Mouse (Mus musculus): ENCODE measurements at regions not wholly inside any gene's neighbourhood (a gene's known extent, or its start where the extent isn't known, plus 50 kb on each side); places are given as distances from the start of the nearest gene placed in this dataset.
A peak's percentile ranks its signal among the peaks of the same experiment; 100 is the strongest.

DNA sequence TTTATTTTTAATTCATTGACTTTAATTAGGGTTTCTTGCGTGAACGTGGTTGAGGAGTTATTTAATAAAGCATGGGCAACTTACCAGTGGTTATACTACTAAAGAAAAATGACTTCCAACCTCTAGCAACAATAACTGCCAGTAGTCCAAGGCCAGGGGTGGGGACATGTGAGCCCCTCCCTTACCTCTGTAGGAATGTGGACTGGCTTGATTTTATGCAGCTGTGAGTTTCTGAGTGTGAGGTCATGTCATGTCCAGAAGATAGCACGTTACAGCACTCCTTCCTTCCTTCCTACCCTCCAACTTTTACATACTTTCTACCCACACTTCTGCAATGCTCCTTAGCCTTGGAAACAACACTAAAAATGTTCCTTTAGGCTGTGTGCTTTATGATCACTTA, 63.6 kb upstream of the Cd93 start:
- no peak overlapping the region for H3K4me2 ChIP-seq (ENCODE audit: low read depth, low read length)
- WGBS: 75% methylated on average over 3 of the region's 3 CpGs
- no peaks in the 10 kb centered on the region for H3K9me3 ChIP-seq (replicated peaks; ENCODE audit: control insufficient read depth, low read length)
- no peaks in the 10 kb centered on the region for H3K36me3 ChIP-seq (ENCODE audit: control insufficient read depth, insufficient read depth)
- peak overlapping the region; percentile 1; the same call in 1 of the 2 replicates for H3K27ac ChIP-seq (ENCODE audit: low read length)
- H3K4me3 ChIP-seq (ENCODE audit: low read length): no peak overlapping the region
- peaks cover 14% of the 10 kb centered on the region for H3K4me1 ChIP-seq (ENCODE audit: control insufficient read depth, insufficient read depth, low read length)
- H3K27me3 ChIP-seq (ENCODE audit: control insufficient read depth, insufficient read depth, low read length): no peaks in the 10 kb centered on the region
- no peak for ATAC-seq (replicated peaks; ENCODE audit: extremely low read depth, insufficient read depth, low FRiP score)
- H3K9ac ChIP-seq (ENCODE audit: low read length): no peak overlapping the region

DNA sequence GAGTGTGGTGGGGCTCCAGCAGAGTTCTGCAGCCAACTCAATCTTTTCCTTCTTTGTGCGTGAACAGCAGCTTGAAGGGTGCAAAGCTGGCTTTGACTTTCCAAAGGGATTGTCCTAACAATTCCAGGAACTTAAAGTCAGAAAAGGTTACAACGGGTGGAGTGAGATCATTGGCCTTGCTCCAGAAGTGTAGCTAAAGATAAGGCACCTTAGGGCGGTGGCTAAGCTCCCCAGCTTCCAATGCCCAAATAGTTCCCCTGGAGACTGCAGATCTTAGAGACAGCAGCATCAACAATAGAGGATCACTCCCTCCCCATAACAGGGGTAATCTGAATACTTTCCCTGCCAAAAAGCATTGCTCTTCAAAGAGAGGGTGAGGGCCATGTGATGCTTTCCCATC, 62.3 kb upstream of the Cd93 start:
- no peaks in the 10 kb centered on the region for H3K27me3 ChIP-seq (ENCODE audit: control insufficient read depth, insufficient read depth, low read length)
- H3K4me1 ChIP-seq (ENCODE audit: control insufficient read depth, insufficient read depth, low read length): peaks cover 14% of the 10 kb centered on the region
- no peak overlapping the region for H3K4me2 ChIP-seq (ENCODE audit: low read depth, low read length)
- H3K9ac ChIP-seq (ENCODE audit: low read length): no peak overlapping the region
- H3K27ac ChIP-seq (ENCODE audit: low read length): no peak overlapping the region
- no peaks in the 10 kb centered on the region for H3K36me3 ChIP-seq (ENCODE audit: control insufficient read depth, insufficient read depth)
- WGBS: 21% methylated on average over 3 of the region's 3 CpGs
- ATAC-seq (replicated peaks; ENCODE audit: extremely low read depth, insufficient read depth, low FRiP score): peak; percentile 30; the same call in 1 of the 2 replicates
- H3K9me3 ChIP-seq (replicated peaks; ENCODE audit: control insufficient read depth, low read length): no peaks in the 10 kb centered on the region
- H3K4me3 ChIP-seq (ENCODE audit: low read length): no peak overlapping the region

DNA sequence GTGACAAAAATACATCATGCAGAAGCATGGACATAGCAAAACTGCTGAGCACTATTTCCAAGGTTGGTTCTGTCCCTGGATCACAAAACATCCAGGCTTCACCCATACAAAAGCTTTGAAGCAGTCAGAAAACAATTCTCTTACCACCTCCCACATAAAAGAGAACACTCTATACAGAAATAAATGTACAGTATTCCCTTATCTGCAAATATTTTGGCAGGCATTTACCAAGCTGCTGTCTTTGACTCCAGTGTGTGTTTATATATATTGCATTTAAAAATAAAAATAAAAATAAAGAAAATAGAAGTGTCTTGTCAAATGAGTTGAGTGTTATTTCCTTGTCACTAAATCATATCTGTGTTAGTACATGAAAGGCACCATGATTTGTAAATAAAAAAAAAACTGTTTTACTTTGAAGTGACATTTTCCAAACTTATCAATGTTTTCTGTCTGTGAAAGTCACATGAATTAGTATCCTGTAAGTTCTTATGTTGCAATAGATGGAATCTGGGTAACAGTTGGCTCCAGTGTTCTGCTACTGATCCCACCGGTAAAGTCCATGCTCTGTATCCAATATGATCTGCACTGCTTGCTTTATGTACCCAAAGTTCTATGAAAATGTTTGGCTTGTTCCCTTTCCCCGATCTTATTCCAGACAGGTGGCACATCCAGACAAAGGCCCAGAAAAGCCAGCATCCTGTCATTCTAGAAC, 59.9 kb upstream of the Cd93 start:
- peaks cover 14% of the 10 kb centered on the region for H3K4me1 ChIP-seq (ENCODE audit: control insufficient read depth, insufficient read depth, low read length)
- H3K9me3 ChIP-seq (replicated peaks; ENCODE audit: control insufficient read depth, low read length): no peaks in the 10 kb centered on the region
- H3K36me3 ChIP-seq (ENCODE audit: control insufficient read depth, insufficient read depth): no peaks in the 10 kb centered on the region
- WGBS: 82% methylated on average over 2 of the region's 2 CpGs
- ATAC-seq (replicated peaks; ENCODE audit: extremely low read depth, insufficient read depth, low FRiP score): no peak
- H3K9ac ChIP-seq (ENCODE audit: low read length): no peak overlapping the region
- no peak overlapping the region for H3K4me2 ChIP-seq (ENCODE audit: low read depth, low read length)
- no peak overlapping the region for H3K4me3 ChIP-seq (ENCODE audit: low read length)
- no peaks in the 10 kb centered on the region for H3K27me3 ChIP-seq (ENCODE audit: control insufficient read depth, insufficient read depth, low read length)
- no peak overlapping the region for H3K27ac ChIP-seq (ENCODE audit: low read length)

DNA sequence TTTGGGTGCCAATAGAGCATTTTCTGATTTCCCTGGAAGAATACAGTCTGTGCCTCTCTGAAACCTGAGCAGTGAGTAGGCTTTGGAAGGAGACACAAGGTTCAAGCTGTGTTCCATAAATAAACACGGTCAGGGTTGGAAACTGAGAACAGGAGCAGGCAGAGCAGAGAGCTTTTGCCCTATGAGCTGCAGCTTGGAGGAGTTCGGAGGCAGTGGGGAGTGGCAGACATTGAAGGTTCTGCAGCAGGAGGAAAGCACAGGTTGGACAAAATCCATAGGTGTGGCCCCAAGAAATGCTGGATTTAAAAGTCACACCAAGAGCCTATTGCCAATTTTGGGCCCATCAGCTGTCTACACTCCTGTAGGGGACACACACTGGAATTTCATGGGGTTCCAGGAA, 59.0 kb upstream of the Cd93 start:
- Histone ChIP-seq H3K4me2 (ENCODE audit: low read depth, low read length) (no peak overlapping the region), H3K9me3 (replicated peaks; ENCODE audit: control insufficient read depth, low read length) (no peaks in the 10 kb centered on the region), H3K9ac (ENCODE audit: low read length) (no peak overlapping the region), H3K27ac (ENCODE audit: low read length) (no peak overlapping the region), H3K27me3 (ENCODE audit: control insufficient read depth, insufficient read depth, low read length) (no peaks in the 10 kb centered on the region), H3K4me3 (ENCODE audit: low read length) (no peak overlapping the region), H3K4me1 (ENCODE audit: control insufficient read depth, insufficient read depth, low read length) (peaks cover 14% of the 10 kb centered on the region), H3K36me3 (ENCODE audit: control insufficient read depth, insufficient read depth) (no peaks in the 10 kb centered on the region)
- WGBS: 64% methylated on average over 2 of the region's 2 CpGs
- ATAC-seq (replicated peaks; ENCODE audit: extremely low read depth, insufficient read depth, low FRiP score): no peak

DNA sequence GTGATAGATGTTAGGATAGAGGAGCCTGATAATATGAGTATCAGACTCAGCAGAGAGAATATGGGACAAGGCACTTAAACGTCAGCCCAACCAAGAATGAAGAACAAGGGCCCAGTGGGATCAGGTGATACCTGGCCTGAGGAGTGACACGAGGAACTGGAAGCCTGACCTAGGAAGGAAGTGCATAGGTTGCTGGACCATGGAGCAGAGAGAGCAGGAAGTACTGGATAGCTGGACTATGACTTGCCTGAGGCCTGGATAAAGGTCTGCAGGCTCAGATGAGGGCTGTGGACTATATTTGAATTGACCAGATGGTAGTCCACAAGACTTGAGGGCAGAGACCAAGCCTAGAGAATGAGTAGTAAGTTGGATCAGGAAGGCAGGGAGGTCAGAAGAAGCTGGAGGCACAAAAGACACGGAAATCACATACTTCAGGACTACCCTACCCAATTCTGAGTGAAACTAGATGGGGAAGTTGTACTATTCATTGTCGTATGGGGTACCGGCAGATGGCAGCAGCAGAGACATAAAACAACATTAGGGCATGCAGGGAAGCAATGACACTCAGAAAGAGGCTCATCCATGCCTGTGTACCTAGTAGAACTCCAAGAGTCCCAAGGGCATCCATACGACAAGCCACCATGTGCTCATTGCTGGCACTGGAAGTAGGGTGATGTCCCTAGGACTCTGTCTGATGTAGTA, 57.0 kb upstream of the Cd93 start:
- WGBS: 83% methylated on average over 6 of the region's 6 CpGs
- H3K4me2 ChIP-seq (ENCODE audit: low read depth, low read length): no peak overlapping the region
- H3K9ac ChIP-seq (ENCODE audit: low read length): no peak overlapping the region
- H3K27me3 ChIP-seq (ENCODE audit: control insufficient read depth, insufficient read depth, low read length): no peaks in the 10 kb centered on the region
- H3K4me1 ChIP-seq (ENCODE audit: control insufficient read depth, insufficient read depth, low read length): peaks cover 10% of the 10 kb centered on the region
- ATAC-seq (replicated peaks; ENCODE audit: extremely low read depth, insufficient read depth, low FRiP score): no peak
- H3K27ac ChIP-seq (ENCODE audit: low read length): no peak overlapping the region
- no peaks in the 10 kb centered on the region for H3K9me3 ChIP-seq (replicated peaks; ENCODE audit: control insufficient read depth, low read length)
- no peaks in the 10 kb centered on the region for H3K36me3 ChIP-seq (ENCODE audit: control insufficient read depth, insufficient read depth)
- no peak overlapping the region for H3K4me3 ChIP-seq (ENCODE audit: low read length)

DNA sequence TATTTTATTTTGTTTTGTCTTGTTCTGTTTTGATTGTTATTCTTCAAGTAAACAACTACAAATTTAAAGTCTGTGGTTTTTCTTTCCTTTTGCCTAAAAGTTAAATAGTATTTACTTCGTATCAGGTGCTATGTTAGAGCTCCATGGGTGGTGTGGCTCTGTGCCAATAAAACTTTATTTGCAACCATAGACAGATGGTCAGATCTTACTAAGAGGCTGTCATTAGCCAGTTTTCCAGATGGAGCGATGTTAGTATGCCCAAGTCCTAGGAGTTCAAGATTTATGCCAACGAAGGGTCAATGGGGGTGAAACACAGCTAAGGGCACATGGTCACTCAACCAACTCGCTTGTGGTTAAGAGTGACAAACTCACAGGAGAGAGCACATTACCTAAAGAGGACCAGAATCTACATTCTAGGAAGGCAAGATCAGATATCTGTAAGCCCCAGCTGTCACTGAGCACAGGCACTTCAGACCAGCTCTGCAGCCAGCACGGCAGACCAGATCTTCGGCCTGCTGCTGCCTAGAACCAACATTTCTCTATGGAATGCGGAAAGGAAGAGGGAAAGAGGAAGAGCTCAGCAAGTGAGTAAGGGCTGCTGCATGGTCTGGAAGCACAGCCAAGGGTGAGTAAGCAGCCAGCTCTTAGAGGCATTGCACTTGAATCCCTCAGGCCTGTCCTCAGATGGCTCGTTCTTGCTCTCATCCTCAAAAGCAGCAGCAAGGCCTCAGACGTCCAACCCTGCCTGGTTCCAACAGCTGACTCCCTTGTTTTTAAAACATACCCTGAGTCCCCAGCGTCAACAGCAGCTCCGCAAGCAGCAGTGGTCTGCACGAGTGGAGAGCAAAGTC, 54.3 kb upstream of the Cd93 start:
- no peak overlapping the region for H3K27ac ChIP-seq (ENCODE audit: low read length)
- 66% methylated on average over 12 of the region's 12 CpGs for WGBS

DNA sequence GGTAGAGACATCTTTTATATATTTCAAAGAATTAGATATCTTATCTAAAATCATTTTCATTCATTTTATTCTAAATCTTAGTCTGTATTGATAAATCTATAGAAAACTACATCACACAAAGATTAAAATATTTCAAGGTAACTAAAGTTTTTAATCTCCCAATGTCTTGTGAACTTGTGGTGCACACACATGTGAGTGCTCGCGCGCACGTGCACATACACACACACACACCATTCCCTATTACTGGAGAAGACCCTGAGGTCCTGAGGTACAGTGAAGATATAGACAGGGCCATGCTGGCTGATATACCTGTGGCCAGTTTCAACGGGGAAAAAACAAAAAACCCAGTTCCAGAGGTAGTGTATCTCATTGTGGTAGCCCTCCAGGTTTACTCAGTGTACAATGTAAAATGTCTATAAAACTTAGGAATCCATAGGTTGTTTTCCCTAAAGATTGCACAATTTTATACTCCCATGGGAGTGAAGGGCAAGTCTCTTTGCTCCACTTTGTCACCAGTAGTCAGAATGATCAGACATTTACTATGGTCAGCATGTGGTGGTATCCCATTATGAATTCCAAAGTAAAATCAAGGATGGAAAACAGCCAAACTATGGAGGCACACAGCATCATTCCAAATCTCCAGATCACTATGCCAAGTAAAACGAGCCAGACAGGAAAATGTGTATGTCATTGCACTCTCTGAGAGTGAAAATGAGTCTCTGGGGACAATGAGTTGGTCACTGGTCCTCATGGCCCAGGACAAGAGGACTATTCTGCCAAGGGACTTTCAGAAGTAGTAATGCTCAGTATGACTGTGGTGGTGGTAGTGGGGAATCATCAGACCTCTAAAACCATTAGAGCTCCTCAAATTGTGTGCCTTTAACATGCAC, 53.0 kb upstream of the Cd93 start:
- Histone ChIP-seq H3K27ac (ENCODE audit: low read length) (no peak overlapping the region), H3K9me3 (replicated peaks; ENCODE audit: control insufficient read depth, low read length) (no peaks in the 10 kb centered on the region), H3K9ac (ENCODE audit: low read length) (no peak overlapping the region), H3K4me1 (ENCODE audit: control insufficient read depth, insufficient read depth, low read length) (no peaks in the 10 kb centered on the region), H3K36me3 (ENCODE audit: control insufficient read depth, insufficient read depth) (no peaks in the 10 kb centered on the region), H3K4me3 (ENCODE audit: low read length) (no peak overlapping the region), H3K27me3 (ENCODE audit: control insufficient read depth, insufficient read depth, low read length) (no peaks in the 10 kb centered on the region), H3K4me2 (ENCODE audit: low read depth, low read length) (no peak overlapping the region)
- 83% methylated on average over 6 of the region's 6 CpGs for WGBS
- ATAC-seq (replicated peaks; ENCODE audit: extremely low read depth, insufficient read depth, low FRiP score): no peak

More for the DNA sequence above, 54.3 kb upstream of the Cd93 start:
- Histone ChIP-seq H3K4me1 (ENCODE audit: control insufficient read depth, insufficient read depth, low read length) (peaks cover 5% of the 10 kb centered on the region; the same call in 1 of the 2 replicates), H3K27me3 (ENCODE audit: control insufficient read depth, insufficient read depth, low read length) (no peaks in the 10 kb centered on the region), H3K9ac (ENCODE audit: low read length) (no peak overlapping the region), H3K4me2 (ENCODE audit: low read depth, low read length) (no peak overlapping the region), H3K4me3 (ENCODE audit: low read length) (no peak overlapping the region), H3K36me3 (ENCODE audit: control insufficient read depth, insufficient read depth) (no peaks in the 10 kb centered on the region), H3K9me3 (replicated peaks; ENCODE audit: control insufficient read depth, low read length) (no peaks in the 10 kb centered on the region)
- no peak for ATAC-seq (replicated peaks; ENCODE audit: extremely low read depth, insufficient read depth, low FRiP score)

DNA sequence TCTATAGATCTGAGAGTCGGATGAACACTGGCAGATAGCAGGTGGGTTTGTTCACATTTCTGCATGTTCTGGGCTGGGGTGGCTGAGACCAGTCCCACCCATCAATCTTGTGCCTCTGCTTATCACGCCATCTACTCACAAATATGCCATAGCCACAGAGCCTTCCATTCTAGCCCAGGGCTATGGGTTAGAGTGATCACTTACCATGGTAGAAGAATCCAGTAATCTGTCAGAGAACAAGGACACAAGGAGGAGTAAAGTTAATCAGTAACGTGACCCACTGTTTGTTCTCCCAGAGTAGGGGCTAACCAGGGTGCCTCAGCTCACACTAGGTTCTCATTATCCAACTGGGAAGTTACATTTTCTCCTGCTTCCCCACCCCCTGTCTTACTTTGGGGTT, 52.1 kb upstream of the Cd93 start:
- Histone ChIP-seq H3K9me3 (replicated peaks; ENCODE audit: control insufficient read depth, low read length) (no peaks in the 10 kb centered on the region), H3K4me2 (ENCODE audit: low read depth, low read length) (no peak overlapping the region), H3K4me1 (ENCODE audit: control insufficient read depth, insufficient read depth, low read length) (no peaks in the 10 kb centered on the region), H3K27me3 (ENCODE audit: control insufficient read depth, insufficient read depth, low read length) (no peaks in the 10 kb centered on the region), H3K9ac (ENCODE audit: low read length) (no peak overlapping the region), H3K27ac (ENCODE audit: low read length) (no peak overlapping the region), H3K4me3 (ENCODE audit: low read length) (no peak overlapping the region), H3K36me3 (ENCODE audit: control insufficient read depth, insufficient read depth) (no peaks in the 10 kb centered on the region)
- 67% methylated on average over 3 of the region's 3 CpGs for WGBS
- ATAC-seq (replicated peaks; ENCODE audit: extremely low read depth, insufficient read depth, low FRiP score): no peak
